Mouse (Mus musculus): ENCODE data around the gene Psmg1.
"Not testable (repeated sequence)": the region's sequence is repeated elsewhere in the genome, so short reads cannot be mapped to it uniquely, and the experiment has no call there.

Psmg1 gene

GRCm38 (mm10) chr16:95990462-95991121 is at the start of gene Psmg1:
Psmg1 (minus strand) TSS chr16:95990960.
- DNase-seq, result peak; percentile 95

- no peak for DNase-seq
Observed at GRCm38 (mm10) chr16:96039538-96039937, 48.8 kb upstream of the Psmg1 start.

GRCm38 (mm10) chr16:96034473-96034872 is 43.7 kb upstream of the Psmg1 start:
- no peak for DNase-seq

DNA sequence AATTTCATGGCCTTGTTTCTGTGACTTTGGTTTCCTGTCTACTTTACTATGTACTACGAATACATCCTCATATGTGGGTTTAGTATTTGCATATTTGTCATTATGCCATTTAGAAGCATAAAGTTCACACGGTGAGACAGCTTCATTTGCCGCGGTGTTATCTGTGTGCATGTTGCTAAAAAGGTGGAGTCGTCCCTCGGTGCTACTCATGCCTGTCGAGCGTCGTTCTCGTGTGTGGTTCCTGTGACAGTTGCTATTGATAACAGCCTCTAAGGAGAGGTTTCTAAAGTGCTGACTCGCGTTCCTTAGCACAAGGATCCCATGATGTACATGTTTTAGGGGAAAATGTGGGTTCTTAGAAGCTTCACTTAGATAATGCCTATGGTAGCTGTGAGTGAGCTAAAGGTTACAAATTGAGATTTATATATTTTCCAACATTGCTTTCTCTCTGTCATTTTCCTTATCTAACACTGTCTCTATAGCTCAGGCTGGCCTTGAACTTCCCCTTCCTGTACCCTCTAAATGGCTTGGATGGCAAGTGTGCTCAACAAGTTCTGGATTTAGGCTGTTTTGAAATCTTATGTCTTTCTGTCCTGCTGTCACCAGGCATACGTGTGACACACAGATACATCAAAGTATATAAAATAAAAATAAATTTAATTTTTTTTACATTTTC is 41.7 kb upstream of the Psmg1 start:
- DNase-seq, result no peak

- DNase-seq, result no peak
Observed at GRCm38 (mm10) chr16:96030476-96031102, 39.8 kb upstream of the Psmg1 start.

GRCm38 (mm10) chr16:96026256-96026655 is 35.5 kb upstream of the Psmg1 start:
- no peak for DNase-seq

DNA sequence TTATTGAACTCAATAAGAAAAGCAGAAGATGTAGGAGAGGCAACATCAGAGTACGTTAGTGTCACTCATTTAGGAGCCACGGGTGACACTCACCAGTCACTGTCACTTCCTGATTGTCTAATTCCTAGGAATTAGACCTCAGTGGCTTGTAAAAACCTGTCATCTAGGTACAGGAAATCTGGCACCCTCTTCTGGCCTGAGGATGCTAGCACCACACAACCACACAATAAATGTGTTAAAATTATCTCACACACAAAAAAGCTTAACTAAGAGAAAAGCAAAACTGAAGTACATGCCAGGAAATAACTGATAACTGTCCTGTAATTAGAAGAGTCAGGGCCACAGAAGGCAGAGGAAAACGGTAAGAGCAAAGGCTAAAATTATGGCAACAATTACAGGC is 34.5 kb upstream of the Psmg1 start:
- DNase-seq, result no peak

DNA sequence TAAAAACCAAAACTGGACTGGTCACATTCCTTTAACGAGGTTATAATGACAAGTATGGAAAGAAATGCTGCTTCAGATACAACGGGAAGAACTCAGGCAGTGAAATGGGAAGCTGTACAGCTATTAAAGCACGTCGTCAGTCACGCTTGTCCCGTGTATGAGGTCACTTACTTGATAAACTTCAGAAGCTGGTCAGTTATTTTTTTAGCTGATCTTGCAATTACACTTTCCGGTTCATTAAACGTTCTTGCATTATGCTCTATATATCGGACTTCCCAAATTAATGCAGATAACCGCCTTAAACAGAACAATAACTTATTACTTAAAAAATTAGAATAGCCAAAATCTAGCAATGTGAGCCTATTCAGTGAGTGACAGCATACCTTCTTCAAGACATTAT is 30.3 kb upstream of the Psmg1 start:
- no peak for DNase-seq

- not testable (repeated sequence) for DNase-seq
Observed at GRCm38 (mm10) chr16:96009124-96009523, 18.4 kb upstream of the Psmg1 start.

GRCm38 (mm10) chr16:96004278-96004677 is 13.5 kb upstream of the Psmg1 start:
- DNase-seq, result not testable (repeated sequence)

GRCm38 (mm10) chr16:95999291-95999690 is 8.5 kb upstream of the Psmg1 start:
- DNase-seq, result no peak

DNA sequence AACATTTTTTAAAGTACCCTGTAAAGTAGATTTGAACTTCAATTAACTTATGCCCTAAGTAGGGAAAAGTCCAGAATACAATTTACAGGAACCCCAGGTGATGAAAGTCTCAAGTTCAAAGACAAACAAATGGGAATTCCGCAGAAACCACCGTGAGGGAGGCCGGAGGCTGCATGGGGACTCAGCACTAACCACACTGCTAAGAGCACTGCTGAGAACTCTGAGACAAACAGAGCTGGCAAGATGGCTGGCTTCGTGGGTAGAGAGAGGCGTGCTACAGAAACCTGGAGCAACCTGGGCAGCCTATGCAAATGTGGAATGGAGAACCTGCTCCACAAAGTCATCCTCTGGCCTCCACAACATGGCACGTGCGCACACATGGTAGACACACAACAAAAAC is 5.4 kb upstream of the Psmg1 start:
- DNase-seq, result no peak

GRCm38 (mm10) chr16:95994576-95994975 is 3.8 kb upstream of the Psmg1 start:
- DNase-seq, result not testable (repeated sequence)

GRCm38 (mm10) chr16:95992596-95992995 is 1.8 kb upstream of the Psmg1 start:
- no peak for DNase-seq

DNA sequence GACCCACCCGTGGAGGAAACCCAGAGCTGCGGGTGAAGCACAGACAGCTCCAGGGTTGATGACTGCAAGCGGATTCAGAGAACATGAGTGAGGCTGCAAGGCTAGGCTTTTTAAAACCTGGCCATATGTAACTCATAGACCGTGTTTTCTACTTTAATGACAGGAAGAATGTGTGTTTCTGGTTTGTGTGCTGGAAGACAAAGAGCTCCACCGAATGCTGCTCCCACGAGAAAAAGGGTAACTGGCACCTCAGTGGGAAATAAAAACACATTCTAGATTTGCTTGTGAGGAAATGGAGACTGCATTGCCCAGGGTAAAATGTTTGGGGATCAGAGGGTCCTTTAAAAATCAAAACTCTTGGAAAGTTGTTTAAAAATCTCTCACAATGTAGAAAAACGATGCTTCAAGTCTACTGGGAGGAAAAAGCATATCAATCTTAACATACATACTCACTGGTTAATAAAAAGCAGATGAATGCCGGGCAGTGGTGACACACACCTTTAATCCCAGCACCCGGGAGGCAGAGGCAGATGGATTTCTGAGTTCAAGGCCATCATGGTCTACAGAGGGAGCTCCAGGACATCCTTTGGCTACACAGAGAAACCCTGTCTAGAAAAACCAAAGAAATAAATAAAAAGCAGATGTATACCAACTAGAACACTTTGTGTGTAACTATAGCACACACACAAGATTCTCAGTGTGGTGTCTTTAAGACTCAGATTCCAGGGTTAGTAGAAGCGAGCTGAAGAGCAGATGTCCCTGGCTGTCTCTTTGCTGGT is 551 bp upstream of the Psmg1 start:
- DNase-seq, result peak; percentile 22

GRCm38 (mm10) chr16:95984911-95985310 is 5.8 kb downstream of the Psmg1 start:
- DNase-seq, result no peak

DNA sequence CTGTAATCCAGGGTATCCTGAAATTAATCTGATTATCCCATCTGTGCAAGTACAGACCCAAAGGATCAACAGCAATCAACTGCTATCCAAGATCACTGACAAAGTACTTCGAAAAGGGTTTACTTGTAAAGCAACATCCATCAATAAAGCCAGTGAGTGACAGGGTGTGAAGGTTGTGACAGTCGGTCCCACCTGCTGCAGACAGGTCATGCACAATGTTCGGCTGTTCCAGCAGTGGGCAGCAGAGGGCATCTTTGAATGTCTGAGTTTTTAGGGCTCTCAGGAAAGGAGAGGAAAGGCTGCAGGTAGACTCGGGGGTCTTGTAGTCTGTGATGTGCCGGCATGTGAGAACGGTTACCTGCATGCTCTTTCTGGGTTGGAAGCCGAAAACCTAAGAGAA is 7.2 kb downstream of the Psmg1 start:
- no peak for DNase-seq

DNA sequence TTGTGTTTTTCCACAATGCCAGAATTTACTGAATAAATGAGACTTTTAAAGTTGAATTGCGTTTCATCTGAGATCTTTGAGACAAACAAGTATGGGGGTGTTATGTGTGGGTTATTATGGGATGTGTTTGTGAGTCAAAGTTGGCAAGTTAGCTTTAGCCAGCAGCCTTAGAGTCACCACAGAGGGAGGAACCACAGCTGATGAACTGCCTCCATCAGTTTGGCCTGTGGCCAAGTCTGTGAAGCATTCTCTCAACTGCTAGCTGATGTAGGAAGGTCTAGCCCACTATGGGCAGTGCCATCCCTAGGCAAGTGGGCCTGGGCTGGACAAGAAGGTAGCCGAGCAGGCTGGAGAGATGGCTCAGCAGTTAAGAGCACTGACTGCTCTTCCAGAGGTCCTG is 19.9 kb downstream of the Psmg1 start:
- no peak for DNase-seq

DNA sequence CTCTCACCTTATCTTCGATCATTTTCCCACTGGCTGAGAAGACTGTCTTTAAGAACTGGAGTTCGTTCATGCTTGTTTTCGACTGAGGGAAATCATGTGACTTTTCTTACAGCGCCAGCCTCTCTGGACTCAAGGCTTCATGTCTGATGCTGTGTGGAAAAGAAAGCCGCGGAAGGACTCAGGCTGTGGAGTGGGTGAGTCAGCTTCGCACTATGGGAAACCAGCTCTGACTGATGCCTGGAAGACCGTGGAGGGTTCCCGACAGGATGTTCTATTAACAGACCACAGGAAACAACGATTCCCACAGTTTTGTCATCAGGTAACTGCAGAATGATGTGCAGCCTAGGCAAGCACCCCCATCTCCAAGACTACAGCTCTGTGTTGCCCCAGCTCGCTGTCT is 23.3 kb downstream of the Psmg1 start:
- no peak for DNase-seq

- DNase-seq, result no peak
Observed at GRCm38 (mm10) chr16:95964427-95965023, 26.2 kb downstream of the Psmg1 start.

DNA sequence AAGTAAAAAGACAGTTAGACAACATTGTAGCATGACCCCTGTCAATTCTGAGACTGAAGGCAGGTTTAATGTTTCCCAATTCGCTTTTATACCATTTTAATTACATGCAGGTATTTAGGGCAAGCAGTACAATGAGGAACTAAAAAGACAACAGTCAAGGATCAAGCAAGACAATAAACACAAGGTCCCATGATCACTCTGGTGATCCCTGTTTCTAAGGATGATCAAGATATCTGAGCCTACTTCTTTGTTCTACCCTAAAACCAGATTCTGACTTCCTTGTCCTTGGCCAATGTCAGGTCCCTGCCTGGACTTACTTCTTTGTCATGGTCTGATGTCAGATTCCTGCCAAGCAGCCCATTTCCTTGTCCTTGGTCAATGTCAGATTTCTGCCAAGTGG is 29.3 kb downstream of the Psmg1 start:
- DNase-seq, result not testable (repeated sequence)

DNA sequence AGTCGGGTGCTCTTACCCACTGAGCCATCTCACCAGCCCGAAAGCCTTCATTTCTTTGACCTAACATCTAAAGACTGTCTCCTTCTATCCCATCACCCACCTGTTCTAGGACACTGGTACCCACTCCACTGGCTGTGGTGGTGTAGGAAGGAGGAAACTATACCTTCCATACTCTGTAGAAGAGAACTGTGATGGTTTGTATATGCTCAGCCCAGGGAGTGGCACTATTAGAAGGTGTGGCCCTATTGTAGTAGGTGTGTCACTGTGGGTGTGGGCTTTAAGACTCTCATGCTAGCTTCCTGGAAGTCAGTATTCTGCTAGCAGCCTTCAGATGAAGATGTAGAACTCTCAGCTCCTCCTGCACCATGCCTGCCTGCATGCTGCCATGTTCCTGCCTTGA is 30.1 kb downstream of the Psmg1 start:
- not testable (repeated sequence) for DNase-seq

GRCm38 (mm10) chr16:95958080-95958479 is 32.7 kb downstream of the Psmg1 start:
- DNase-seq, result no peak
